Mouse (Mus musculus): Measurements from ENCODE around the gene Ncaph2.

Ncaph2 gene

DNA sequence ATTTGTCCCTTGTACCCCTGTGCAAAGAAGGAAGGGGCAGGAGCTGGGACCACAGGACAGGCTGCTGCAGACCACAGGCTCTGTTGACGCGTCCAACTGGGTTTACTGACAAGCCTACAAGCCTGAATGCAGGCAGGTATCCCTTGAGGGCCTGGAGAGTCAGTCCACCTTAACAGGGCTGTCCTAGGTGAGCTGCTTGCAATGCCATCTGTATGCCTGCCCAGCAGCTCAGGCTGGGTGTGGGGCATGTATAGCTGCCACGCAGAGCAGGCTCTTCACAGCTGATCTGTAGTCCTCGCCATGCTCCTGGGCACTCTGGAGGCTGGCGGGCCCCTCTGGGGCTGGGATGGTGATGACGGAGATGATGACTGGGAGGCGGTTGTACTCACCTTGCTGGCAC, 29.1 kb downstream of the Ncaph2 start, which contains the start of gene Klhdc7b:
Klhdc7b (plus strand) TSS at position 301 of the 400 bp plus-strand sequence.
- DNase-seq = no peak

GRCm38 (mm10) chr15:89387127-89387526, 31.6 kb downstream of the Ncaph2 start:
- DNase-seq = no peak

- DNase-seq = no peak
Measured at GRCm38 (mm10) chr15:89390081-89390480, 34.6 kb downstream of the Ncaph2 start.

GRCm38 (mm10) chr15:89396883-89397282, 41.4 kb downstream of the Ncaph2 start:
- DNase-seq = no peak

- no peak for DNase-seq
Measured at GRCm38 (mm10) chr15:89398146-89398545, 42.6 kb downstream of the Ncaph2 start.

DNA sequence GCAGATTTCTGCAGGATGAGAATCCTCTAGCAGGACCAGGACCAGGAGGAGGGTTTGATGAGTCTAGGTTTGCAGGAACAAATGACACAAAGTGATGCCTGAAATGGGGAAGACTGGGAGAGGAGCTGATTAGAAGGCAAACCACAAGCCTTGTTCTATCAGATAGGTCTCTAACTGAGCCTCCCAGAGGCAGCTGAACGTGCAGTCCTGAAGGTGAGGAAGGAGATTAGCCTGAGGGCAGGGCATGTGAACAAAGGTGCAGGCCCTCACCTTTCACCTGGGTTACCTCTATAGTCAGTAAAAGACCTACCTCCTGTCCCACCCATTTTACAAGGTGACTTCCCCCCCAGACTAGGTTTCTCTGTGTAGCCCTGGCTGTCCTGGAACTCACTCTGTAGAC, 44.2 kb downstream of the Ncaph2 start:
- no peak for DNase-seq

- no peak for DNase-seq
Measured at GRCm38 (mm10) chr15:89402471-89402870, 47.0 kb downstream of the Ncaph2 start.

DNA sequence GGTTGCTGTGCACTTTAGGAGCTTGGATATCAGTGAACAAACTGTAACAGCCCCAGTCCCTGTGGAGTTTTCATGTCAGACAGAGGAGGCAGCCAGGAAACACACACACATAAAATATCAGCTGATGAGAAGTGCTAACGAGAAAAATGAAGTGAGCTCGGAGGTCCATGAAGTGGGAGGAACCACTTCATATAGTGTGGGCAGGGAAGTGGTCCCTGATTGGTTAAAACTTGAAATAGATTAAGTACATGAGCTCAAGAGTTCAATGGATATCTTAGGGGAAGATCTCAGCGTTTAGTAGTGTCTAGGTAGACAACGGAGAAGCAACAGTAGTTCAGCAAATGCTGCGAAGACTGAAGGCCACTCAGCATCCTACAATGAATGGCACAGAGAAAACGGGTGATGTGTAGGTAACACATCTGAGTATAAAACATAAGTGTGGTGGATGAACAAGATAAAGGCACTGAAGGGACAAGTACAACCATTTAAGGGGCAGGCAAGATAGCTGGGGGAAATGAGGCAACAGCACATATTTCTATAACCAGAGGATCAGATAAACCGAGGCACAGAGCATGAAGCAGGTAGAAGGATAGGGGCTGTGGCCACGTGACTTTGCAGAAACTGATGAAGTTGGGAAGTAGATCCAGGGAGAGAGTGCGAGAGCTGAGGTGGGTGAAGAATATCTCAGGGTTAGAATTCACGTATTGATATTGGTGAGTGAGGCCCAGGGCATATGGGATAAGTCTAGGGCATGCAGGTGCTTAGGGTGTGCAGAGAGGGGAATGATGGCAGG, 49.5 kb downstream of the Ncaph2 start:
- no peak for DNase-seq

DNA sequence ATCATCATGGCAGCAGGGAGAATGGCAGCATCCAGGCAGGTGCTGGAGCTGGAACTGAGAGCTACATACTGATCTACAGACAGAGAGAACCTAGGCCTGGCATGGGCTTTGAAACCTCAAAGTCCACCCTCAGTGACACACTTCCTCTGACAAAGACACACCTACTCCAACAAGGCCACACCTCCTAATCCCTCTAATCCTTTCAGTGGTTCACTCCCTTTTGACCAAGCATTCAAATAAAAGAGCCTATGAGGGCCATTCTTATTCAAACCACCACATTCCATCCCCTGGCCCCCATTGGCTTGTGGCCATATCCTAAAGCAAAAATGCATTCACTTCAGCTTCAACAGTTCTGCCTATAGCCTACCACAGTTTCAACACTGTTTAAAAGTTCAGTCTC, 51.2 kb downstream of the Ncaph2 start:
- DNase-seq = no peak

GRCm38 (mm10) chr15:89410118-89410517, 54.6 kb downstream of the Ncaph2 start, which contains the start of gene Syce3:
Gene Syce3 (minus strand): TSS chr15:89410503.
- no peak for DNase-seq

DNA sequence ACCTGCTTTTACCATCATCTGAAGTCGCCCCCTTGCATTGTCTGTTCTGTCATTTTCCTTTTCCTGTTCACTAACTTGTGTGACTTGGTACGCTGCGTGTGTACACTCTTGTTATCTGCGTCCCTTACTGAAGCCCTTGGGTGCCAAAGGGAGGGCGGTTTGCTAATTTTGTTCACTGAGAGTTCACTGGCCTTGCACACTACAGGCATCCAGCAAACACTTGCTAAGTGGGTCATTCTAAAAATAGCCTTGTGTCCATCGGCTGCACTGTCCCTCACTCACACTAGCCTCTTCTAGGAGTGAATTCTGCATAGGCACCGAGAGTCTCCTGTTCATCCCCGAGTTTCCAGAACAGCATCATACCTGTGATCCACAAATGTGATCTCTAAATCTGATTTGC, 59.8 kb downstream of the Ncaph2 start:
- no peak for DNase-seq

DNA sequence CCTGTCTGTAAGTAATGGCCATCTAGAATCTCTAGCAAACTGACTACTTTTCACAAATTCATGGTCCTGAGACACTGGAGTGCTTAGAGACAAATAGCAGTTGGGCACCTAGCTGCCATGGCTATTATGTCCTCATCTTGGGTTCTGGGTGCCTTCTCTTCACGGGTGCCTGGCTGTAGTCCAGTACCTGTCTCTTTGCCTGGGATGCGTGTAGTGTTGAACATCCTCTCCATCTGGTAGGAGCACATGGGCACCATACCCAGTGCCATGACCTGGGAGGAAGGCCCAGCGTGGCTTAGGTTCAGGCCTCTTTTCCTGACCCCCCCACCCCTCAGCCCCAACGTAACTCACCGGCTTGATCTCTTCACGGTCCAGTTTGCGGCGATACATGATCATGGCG, 66.4 kb downstream of the Ncaph2 start:
- DNase-seq = no peak
